Comparison of ENCODE assay signal across 8 mouse cellular contexts in genomic region chr7:29303738-29304462, GRCm38 (mm10). TPM values are rescaled to one million over a fixed set of nuclear protein-coding genes. Genes with fewer than 3 reads are reported as not detected.
DNase-seq lines count a peak whose midpoint lies in the region; ATAC-seq and TF ChIP-seq lines count a peak whose summit lies in the region.

Dpf1 (plus strand) TSS chr7:29303951.

- H3K27me3 ChIP-seq in CH12.LX (replicated peaks), result peaks cover 77% of the 10 kb centered on the region
- H3K27me3 ChIP-seq in embryonic facial prominence, embryonic 15.5 days, result peaks cover 6% of the 10 kb centered on the region; the same call in 1 of the 2 replicates
- H3K27me3 ChIP-seq in heart, embryonic 12.5 days (replicated peaks), result peaks cover 73% of the 10 kb centered on the region
- peaks cover 64% of the 10 kb centered on the region for H3K27me3 ChIP-seq in kidney, embryonic 15.5 days
- H3K27me3 ChIP-seq in midbrain, postnatal 0 days (ENCODE audit: insufficient read depth, low read length), result no peaks in the 10 kb centered on the region
- H3K27me3 ChIP-seq in stomach, postnatal 0 days (ENCODE audit: control insufficient read depth, insufficient read depth, low read length), result no peaks in the 10 kb centered on the region

- no peak within 1 kb of the TSS for H3K27ac ChIP-seq in CH12.LX (ENCODE audit: insufficient read depth, low read depth)
- no peak within 1 kb of the TSS for H3K27ac ChIP-seq in embryonic facial prominence, embryonic 15.5 days (replicated peaks)
- H3K27ac ChIP-seq in heart, embryonic 12.5 days (ENCODE audit: poor library complexity, severe bottlenecking), result no peak within 1 kb of the TSS
- no peak within 1 kb of the TSS for H3K27ac ChIP-seq in kidney, embryonic 15.5 days
- H3K27ac ChIP-seq in midbrain, postnatal 0 days (ENCODE audit: low read depth, low read length), result peak within 1 kb of the TSS; percentile 81
- no peak within 1 kb of the TSS for H3K27ac ChIP-seq in stomach, postnatal 0 days (replicated peaks)

- H3K9ac ChIP-seq in CH12.LX (ENCODE audit: insufficient read depth, low read depth), result no peak within 1 kb of the TSS
- H3K9ac ChIP-seq in embryonic facial prominence, embryonic 15.5 days, result peak within 1 kb of the TSS; percentile 37
- peak within 1 kb of the TSS; percentile 53 for H3K9ac ChIP-seq in heart, embryonic 12.5 days
- H3K9ac ChIP-seq in kidney, embryonic 15.5 days, result peak within 1 kb of the TSS; percentile 51
- H3K9ac ChIP-seq in midbrain, postnatal 0 days (replicated peaks; ENCODE audit: low read length, poor library complexity, severe bottlenecking), result peak within 1 kb of the TSS; percentile 88
- peak within 1 kb of the TSS; percentile 51 for H3K9ac ChIP-seq in stomach, postnatal 0 days (ENCODE audit: low read length)

- peak within 1 kb of the TSS; percentile 11; the same call in 1 of the 2 replicates for H3K4me2 ChIP-seq in CH12.LX (ENCODE audit: insufficient read depth, low read depth, poor library complexity, severe bottlenecking)
- H3K4me2 ChIP-seq in embryonic facial prominence, embryonic 15.5 days (replicated peaks), result peak within 1 kb of the TSS; percentile 96
- H3K4me2 ChIP-seq in heart, embryonic 12.5 days, result peak within 1 kb of the TSS; percentile 85
- H3K4me2 ChIP-seq in kidney, embryonic 15.5 days, result peak within 1 kb of the TSS; percentile 99
- H3K4me2 ChIP-seq in midbrain, postnatal 0 days (ENCODE audit: low read depth, low read length, poor library complexity, severe bottlenecking), result peak within 1 kb of the TSS; percentile 95
- H3K4me2 ChIP-seq in stomach, postnatal 0 days (replicated peaks; ENCODE audit: low read depth), result peak within 1 kb of the TSS; percentile 89

- DNase-seq in CH12.LX (ENCODE audit: extremely low read depth) (no peak), liver (peak; percentile 83)
- peak; percentile 47 to 57 for DNase-seq in adrenal gland, postnatal 4 days (ENCODE audit: low spot score in 2 of 2)
- DNase-seq in midbrain, postnatal 0 days (ENCODE audit: low spot score), result peak; percentile 96
- peak; percentile 89 for DNase-seq in stomach, postnatal 0 days (ENCODE audit: low spot score)

- peak; percentile 83 for ATAC-seq in embryonic facial prominence, embryonic 15.5 days (ENCODE audit: insufficient number of reproducible peaks, low FRiP score, low TSS enrichment, low read depth)
- peak; percentile 73 for ATAC-seq in heart, embryonic 12.5 days (ENCODE audit: insufficient number of reproducible peaks, low FRiP score)
- peak; percentile 84 for ATAC-seq in kidney, embryonic 15.5 days (replicated peaks; ENCODE audit: low FRiP score)
- peak; percentile 83 for ATAC-seq in midbrain, postnatal 0 days (ENCODE audit: low FRiP score)
- peak; percentile 85 for ATAC-seq in stomach, postnatal 0 days (ENCODE audit: low FRiP score, low TSS enrichment)

- no peak for TF ChIP-seq POLR2A in CH12.LX (IDR thresholded peaks at IDR 0.05; ENCODE audit: low read depth, low read length)

- in situ Hi-C loops in CH12.LX (cut with MboI; ENCODE audit: low pct_ligation_motif_present, low pct_unique_long_range_greater_than_20kb, low sequenced_read_pairs), result no loop called here

- TF ChIP-seq EP300 in CH12.LX (IDR thresholded peaks at IDR 0.05; ENCODE audit: low read length), result no peak
- TF ChIP-seq EP300 in stomach, postnatal 0 days (optimal IDR thresholded peaks at IDR 0.05), result no peak

- no peak within 1 kb of the TSS for H3K4me3 ChIP-seq in CH12.LX (replicated peaks in 1 of 3; ENCODE audit: low read depth in 2 of 3, low read length in 2 of 3, poor library complexity in 1 of 3)
- peak within 1 kb of the TSS; percentile 54 for H3K4me3 ChIP-seq in embryonic facial prominence, embryonic 15.5 days (replicated peaks)
- H3K4me3 ChIP-seq in heart, embryonic 12.5 days, result peak within 1 kb of the TSS; percentile 51
- peak within 1 kb of the TSS; percentile 63 for H3K4me3 ChIP-seq in kidney, embryonic 15.5 days (replicated peaks)
- H3K4me3 ChIP-seq in midbrain, postnatal 0 days (ENCODE audit: low read depth, low read length), result peak within 1 kb of the TSS; percentile 82
- H3K4me3 ChIP-seq in stomach, postnatal 0 days (ENCODE audit: low read depth, low read length), result peak within 1 kb of the TSS; percentile 41

- under 1% methylated on average over 66 of the region's 67 CpGs for WGBS in embryonic facial prominence, embryonic 15.5 days
- under 1% methylated on average over 66 of the region's 67 CpGs for WGBS in heart, embryonic 12.5 days
- under 1% methylated on average over 66 of the region's 67 CpGs for WGBS in kidney, embryonic 15.5 days
- WGBS in midbrain, postnatal 0 days, result under 1% methylated on average over 55 of the region's 67 CpGs
- WGBS in stomach, postnatal 0 days, result under 1% methylated on average over 64 of the region's 67 CpGs

- H3K79me2 ChIP-seq in CH12.LX (replicated peaks; ENCODE audit: control insufficient read depth, extremely low read depth, insufficient read depth, poor library complexity, severe bottlenecking), result no peaks in the 10 kb centered on the region

- H3K36me3 ChIP-seq in CH12.LX (replicated peaks in 1 of 2; ENCODE audit: control insufficient read depth in 1 of 2, insufficient read depth in 1 of 2, low read length in 1 of 2), result no peaks in the 10 kb centered on the region
- no peaks in the 10 kb centered on the region for H3K36me3 ChIP-seq in embryonic facial prominence, embryonic 15.5 days
- no peaks in the 10 kb centered on the region for H3K36me3 ChIP-seq in heart, embryonic 12.5 days
- no peaks in the 10 kb centered on the region for H3K36me3 ChIP-seq in kidney, embryonic 15.5 days
- no peaks in the 10 kb centered on the region for H3K36me3 ChIP-seq in midbrain, postnatal 0 days (ENCODE audit: insufficient read depth, low read length)
- no peaks in the 10 kb centered on the region for H3K36me3 ChIP-seq in stomach, postnatal 0 days (ENCODE audit: control insufficient read depth, insufficient read depth, low read length)

- no peak for TF ChIP-seq CTCF in CH12.LX (conservative IDR thresholded peaks at IDR 0.05 in 1 of 2, IDR thresholded peaks at IDR 0.05 in 1 of 2; ENCODE audit: low read depth in 2 of 2, low read length in 2 of 2)
- peak; percentile 40 for TF ChIP-seq CTCF in midbrain, postnatal 0 days (IDR thresholded peaks at IDR 0.05)
- TF ChIP-seq CTCF in stomach, postnatal 0 days (IDR thresholded peaks at IDR 0.05; ENCODE audit: low read depth), result peak; percentile 39; the same call in 1 of the 2 replicates

- peaks cover 0 to 23% of the 10 kb centered on the region in 2 experiments; a peak in 2 of 4 replicates for H3K4me1 ChIP-seq in CH12.LX (ENCODE audit: control insufficient read depth in 1 of 2, insufficient read depth in 2 of 2)
- H3K4me1 ChIP-seq in embryonic facial prominence, embryonic 15.5 days, result peaks cover 57% of the 10 kb centered on the region
- peaks cover 29% of the 10 kb centered on the region for H3K4me1 ChIP-seq in heart, embryonic 12.5 days (replicated peaks)
- H3K4me1 ChIP-seq in kidney, embryonic 15.5 days, result peaks cover 42% of the 10 kb centered on the region
- no peaks in the 10 kb centered on the region for H3K4me1 ChIP-seq in midbrain, postnatal 0 days (ENCODE audit: insufficient read depth, low read length)
- 0 out of 2 replicates have a peak, but pooled peaks cover 2% of the 10 kb centered on the region for H3K4me1 ChIP-seq in stomach, postnatal 0 days (replicated peaks; ENCODE audit: control insufficient read depth, insufficient read depth)

- TF ChIP-seq RAD21 in CH12.LX (IDR thresholded peaks at IDR 0.05; ENCODE audit: low read depth, low read length), result no peak

- H3K9me3 ChIP-seq in CH12.LX (replicated peaks; ENCODE audit: low read length), result peaks cover 6% of the 10 kb centered on the region
- H3K9me3 ChIP-seq in embryonic facial prominence, embryonic 15.5 days (replicated peaks), result no peaks in the 10 kb centered on the region
- no peaks in the 10 kb centered on the region for H3K9me3 ChIP-seq in heart, embryonic 12.5 days (replicated peaks)
- H3K9me3 ChIP-seq in kidney, embryonic 15.5 days (replicated peaks), result no peaks in the 10 kb centered on the region
- H3K9me3 ChIP-seq in midbrain, postnatal 0 days (ENCODE audit: low read length), result no peaks in the 10 kb centered on the region
- H3K9me3 ChIP-seq in stomach, postnatal 0 days (ENCODE audit: control insufficient read depth, low read length), result no peaks in the 10 kb centered on the region

- dilution Hi-C loops in CH12.LX (cut with MboI; ENCODE audit: extremely low pct_ligation_motif_present, extremely low pct_unique_long_range_greater_than_20kb, low sequenced_read_pairs), result no loop called here

TF ChIP-seq in CH12.LX, 34 proteins besides CTCF, POLR2A, EP300 and RAD21:
- TF ChIP-seq E2F4 (IDR thresholded peaks at IDR 0.05; ENCODE audit: insufficient replicate concordance, low read depth, low read length) (no peak), SIN3A (IDR thresholded peaks at IDR 0.05; ENCODE audit: low read length) (no peak), ZKSCAN1 (IDR thresholded peaks at IDR 0.05; ENCODE audit: borderline replicate concordance, low read depth, low read length) (no peak)

RNA-seq across cellular contexts. Expression of gene Dpf1, which starts in this region (rescaled TPM):
- total RNA-seq in CH12.LX (2012; rRNA removed) (1.3 and 3.0 TPM in 2 replicates), CH12.LX (2014; rRNA removed) (0.35 and 0.38 TPM in 2 replicates)
- polyA plus RNA-seq in CH12.LX (2012; ENCODE audit: insufficient read length, low read depth), result 0.97 and 1.9 TPM in 2 replicates
- total RNA-seq in adrenal gland, postnatal 4 days (2021), result 1 to 10 TPM; 5.0 to 5.7 TPM
- polyA plus RNA-seq in embryonic facial prominence, embryonic 15.5 days (2015; fragmentation: Nextera tagmentation; extraction: Ambion mirVana), result 14.4 and 20.4 TPM in 2 replicates
- 2.2 TPM in 2 replicates for polyA plus RNA-seq in heart, embryonic 12.5 days (2016; fragmentation: Nextera tagmentation; extraction: Ambion mirVana)
- polyA plus RNA-seq in kidney, embryonic 15.5 days (2015; fragmentation: Nextera tagmentation; extraction: Ambion mirVana), result 3.1 and 5.9 TPM in 2 replicates
- 192 and 197 TPM in 2 replicates for total RNA-seq in midbrain, postnatal 0 days (2014; rRNA removed)
- 160 and 162 TPM in 2 replicates for polyA plus RNA-seq in midbrain, postnatal 0 days (2015; fragmentation: Nextera tagmentation; extraction: Ambion mirVana)
- 1.9 TPM in 2 replicates for polyA plus RNA-seq in stomach, postnatal 0 days (2015; fragmentation: Nextera tagmentation; extraction: Ambion mirVana)

Comparison
In these comparisons a context has a peak if more than half of its experiments do, and no peak if none do; other contexts are left out.
1. RNA of gene Dpf1 (total RNA-seq): 192 to 197 TPM in midbrain, postnatal 0 days; 5.0 to 5.7 TPM in adrenal gland, postnatal 4 days and 0.35 to 3.0 TPM in CH12.LX; every median in the first group is over 10 times any median in the second.
2. H3K4me2 ChIP-seq: peak in every context shown above with its lines; median percentile 99 in kidney, embryonic 15.5 days; 96 in embryonic facial prominence, embryonic 15.5 days; 95 in midbrain, postnatal 0 days; 89 in stomach, postnatal 0 days; 85 in heart, embryonic 12.5 days; 11 in CH12.LX.
3. H3K4me3 ChIP-seq: peak in embryonic facial prominence, embryonic 15.5 days (single experiment), heart, embryonic 12.5 days (single experiment), kidney, embryonic 15.5 days (single experiment), midbrain, postnatal 0 days (single experiment) and stomach, postnatal 0 days (single experiment); none in CH12.LX (0 of 3).
4. CTCF ChIP-seq: peak in midbrain, postnatal 0 days (single experiment) and stomach, postnatal 0 days (single experiment); none in CH12.LX (0 of 2).
5. Peak in every context shown above with its lines, with median percentiles within 50 percentile points of each other: ATAC-seq.